Mouse (Mus musculus): ENCODE measurements around the gene Zfp451. TPM values are rescaled to one million over a fixed set of nuclear protein-coding genes. Genes with fewer than 3 reads are reported as not detected.
"Not testable (repeated sequence)": the region's sequence is repeated elsewhere in the genome, so short reads cannot be mapped to it uniquely, and the experiment has no call there.

The Zfp451 gene
- 10 to 100 TPM; 45.6 to 52.3 TPM for total RNA-seq (2021)

DNA sequence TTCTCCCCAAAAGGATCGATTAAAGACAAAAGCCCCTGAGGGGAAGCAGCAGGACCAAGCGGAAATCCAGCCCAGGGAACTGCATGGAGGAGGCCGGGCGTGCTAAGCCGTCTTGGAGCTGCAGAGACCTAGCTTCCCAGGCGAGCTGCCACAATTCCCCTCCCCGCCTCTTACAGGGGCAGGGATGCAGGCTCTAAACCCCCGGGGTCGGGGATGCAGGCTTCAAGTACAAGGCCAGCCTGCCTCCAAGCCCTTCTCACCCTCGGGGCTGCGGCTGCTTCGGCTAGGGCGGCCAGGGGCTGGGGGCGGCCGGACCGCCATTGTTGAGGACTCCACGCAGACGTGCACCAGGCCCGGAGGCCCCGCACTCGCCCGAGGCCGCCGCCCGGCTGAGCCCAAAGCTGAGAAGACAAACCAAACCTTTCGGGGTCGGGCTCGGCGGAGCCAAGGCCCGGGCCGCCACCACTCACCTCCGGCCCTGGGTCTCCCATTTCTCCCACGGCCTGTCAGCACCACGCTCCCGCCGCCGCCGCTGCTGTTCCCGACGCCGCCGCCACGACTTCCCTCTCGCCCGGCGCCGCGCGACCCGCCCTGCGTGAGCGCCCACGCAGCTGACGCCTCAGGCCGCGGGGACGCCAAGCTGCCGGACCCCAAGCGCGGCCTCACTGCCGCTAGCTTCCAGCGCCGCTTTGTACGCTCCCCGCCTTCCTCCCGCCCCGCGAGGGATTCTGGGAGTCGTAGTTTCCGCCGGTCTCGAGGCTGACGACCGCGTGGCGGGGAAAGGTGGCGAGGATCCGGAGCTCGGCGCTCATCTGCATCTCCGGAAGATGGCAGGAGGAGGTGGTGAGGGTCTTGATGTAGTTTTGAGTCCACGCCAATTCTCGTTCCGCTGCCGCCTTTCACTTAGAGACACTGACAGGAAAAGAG, at the start of gene Zfp451:
Gene Zfp451, minus strand, starts transcription at position 728 of the 927 bp plus-strand sequence.
- DNase-seq (ENCODE audit: extremely low spot score in 1 of 2, low spot score in 1 of 2): peak; percentile 82 to 84

DNA sequence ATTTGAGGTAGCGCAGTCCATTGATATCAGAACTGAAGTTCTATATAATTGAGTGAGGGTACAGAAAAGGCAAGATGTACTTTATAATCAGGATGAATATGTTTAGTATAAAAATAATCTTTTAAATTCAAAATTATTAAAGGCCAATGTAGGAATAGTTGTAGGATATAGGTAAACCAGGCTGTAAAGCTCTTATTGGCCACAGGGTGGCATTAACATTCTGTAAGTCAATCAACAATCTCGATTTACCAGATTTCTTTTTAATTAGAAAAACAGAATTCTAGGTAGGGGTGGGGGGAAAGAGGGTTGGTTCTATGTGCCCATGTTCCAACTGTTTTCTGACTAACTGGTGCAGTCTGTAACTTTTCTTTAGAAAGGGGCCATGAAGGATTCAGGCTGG, 32.4 kb upstream of the Zfp451 start:
- DNase-seq (ENCODE audit: extremely low spot score in 1 of 2, low spot score in 1 of 2): no peak

DNA sequence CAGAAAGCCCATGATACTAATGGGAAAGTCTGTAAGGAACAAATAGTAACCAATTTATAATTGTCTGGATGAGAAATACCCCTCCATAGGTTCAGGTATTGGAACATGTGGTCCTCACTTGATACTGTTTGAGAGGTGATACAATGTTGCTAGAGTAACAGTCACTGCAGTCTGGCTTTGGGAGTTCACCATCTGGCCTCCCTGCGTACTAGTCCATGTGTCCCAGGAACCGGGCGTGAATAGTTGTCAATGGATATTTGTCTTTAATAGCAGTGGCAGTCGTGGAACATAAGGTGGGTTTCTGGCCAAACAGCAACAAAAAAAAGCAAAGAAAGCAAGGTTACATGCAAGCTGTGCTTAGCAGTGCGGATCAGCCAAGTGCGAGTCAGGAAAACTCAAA, 29.4 kb upstream of the Zfp451 start:
- no peak for DNase-seq (ENCODE audit: extremely low spot score in 1 of 2, low spot score in 1 of 2)

DNA sequence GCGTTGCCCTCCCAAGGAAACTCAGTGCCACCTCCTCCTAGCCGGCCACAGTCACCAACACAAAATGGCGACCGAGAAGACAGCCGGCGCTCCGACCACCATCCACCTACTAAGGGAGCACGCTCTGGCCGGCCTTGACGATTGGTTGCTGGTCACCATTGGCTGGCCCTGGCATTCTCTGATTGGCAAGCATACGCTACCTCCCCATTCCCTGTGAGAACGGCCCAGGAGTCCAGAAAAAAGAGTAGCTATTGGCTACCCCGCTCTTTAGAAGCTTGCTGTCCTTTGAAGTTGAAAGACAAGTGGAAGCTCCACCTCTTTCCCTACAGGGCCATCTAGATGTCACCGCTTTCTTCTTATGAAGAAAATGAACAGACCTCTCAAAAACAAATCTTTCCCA, 24.6 kb upstream of the Zfp451 start:
- DNase-seq (ENCODE audit: extremely low spot score in 1 of 2, low spot score in 1 of 2): not testable (repeated sequence)

DNA sequence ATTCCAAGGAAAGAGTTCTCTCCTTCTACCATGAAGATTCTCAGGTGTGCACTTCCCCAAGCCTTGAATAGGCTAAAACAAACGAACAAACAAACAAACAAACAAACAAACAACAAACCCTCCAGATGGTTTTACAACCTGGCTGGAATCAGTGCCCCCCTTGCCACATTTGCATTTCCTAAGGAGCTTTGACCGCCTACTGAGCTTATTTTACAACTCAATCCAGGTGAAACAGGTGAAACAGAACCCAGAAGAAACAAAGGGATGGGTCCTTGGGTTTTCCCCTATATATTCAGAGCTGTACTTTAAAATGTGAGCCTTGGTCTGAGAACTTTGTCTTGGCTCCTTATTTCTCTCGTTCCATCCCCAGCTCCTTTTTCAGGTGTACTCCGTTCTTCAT, 16.2 kb upstream of the Zfp451 start:
- no peak for DNase-seq (ENCODE audit: extremely low spot score in 1 of 2, low spot score in 1 of 2)

DNA sequence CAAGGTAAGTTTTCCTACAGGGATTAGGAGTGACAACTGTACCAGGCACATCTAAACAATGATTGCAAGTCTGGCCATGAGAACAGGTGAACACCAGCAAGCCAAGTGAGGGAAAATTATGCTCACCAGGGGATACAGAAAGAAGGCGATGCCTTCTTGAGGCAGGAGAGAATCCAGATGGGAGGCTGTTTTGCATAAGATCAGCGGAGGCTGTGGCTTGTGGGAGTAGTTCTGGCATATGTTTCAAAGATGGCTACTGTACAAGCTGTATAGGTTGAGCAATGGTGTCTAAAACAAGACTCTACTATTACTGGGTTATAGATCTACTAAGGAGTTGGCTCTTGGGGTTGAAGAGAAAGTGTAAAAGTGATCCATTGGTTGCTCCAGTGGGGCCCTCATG, 3.5 kb upstream of the Zfp451 start:
- no peak for DNase-seq (ENCODE audit: extremely low spot score in 1 of 2, low spot score in 1 of 2)

DNA sequence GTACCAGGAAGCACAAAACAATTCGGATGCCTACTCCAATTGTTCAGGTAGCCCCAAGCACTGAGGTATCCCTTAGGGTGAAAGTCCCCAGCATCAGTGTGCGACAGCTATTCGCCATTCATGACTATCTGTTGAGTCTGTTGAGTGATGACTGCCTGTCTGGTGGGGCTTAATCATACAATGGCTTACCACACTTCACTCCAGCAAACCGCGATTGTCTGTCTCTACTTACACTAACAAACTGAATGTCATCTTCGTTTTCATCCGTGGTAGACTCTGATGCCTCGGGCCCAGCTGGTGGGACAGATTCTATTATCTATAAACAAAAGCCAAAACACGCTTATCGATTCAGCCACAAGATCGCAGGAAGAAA, 914 bp downstream of the Zfp451 start:
- peak in 1 of 2 experiments; percentile 10 for DNase-seq (ENCODE audit: extremely low spot score in 1 of 2, low spot score in 1 of 2)

DNA sequence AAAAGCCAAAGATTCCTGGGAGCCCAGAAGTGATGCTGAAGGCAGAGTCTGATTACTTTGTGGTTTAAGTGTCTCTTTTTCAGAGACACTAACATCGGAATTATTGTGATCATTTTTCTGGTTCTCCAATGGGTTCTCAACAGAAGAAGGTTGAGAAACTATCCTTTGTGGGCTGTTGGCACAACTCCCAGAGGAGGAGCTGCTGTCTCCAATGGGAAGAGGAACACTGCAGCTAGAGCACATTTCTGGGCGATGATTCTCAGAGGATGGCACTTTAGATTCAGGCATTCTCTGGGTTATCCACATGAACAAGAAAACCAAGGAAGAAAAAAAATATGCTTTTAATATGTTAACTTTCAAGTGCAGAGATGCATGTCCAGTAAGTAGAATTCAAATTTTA, 11.1 kb downstream of the Zfp451 start:
- peak in 1 of 2 experiments; percentile 34 for DNase-seq (ENCODE audit: extremely low spot score in 1 of 2, low spot score in 1 of 2)

DNA sequence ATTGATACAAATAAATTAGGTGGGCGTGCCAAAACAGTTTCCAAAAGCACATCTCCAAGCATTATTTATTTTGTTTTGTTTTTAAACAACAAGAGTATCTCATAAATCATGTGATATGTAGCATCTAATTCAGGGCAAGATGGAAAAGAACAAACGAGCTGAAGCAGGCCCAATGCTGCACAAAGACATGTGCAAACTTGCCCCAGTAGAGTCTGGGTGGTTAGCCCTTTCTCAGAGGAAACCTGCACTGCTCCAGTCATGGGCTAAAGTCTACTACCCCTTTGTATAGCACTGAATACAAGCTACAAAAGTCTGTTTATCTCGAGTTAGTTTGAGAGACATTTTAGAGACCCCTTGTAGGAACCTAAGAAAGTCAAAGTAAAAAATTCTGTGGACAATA, 14.8 kb downstream of the Zfp451 start:
- DNase-seq (ENCODE audit: extremely low spot score in 1 of 2, low spot score in 1 of 2): no peak

DNA sequence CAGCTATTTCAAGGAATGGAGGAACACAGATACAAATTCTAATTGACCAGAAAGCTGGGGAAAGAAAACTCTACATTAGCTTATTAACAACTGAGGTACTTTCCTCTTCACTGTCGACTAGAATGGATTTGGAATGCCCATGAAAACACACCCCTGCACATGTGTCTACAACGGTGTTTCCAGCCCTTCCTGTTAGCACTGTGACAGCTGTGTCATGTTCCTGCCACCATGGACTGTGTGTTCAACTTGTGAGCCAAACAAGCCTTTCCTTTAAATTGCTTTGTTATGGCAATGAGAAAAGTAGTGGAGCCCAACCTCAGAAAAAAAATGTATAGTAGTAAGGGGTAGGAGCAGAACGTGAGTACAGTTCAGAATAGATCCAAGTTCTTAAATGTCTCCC, 25.9 kb downstream of the Zfp451 start:
- no peak for DNase-seq (ENCODE audit: extremely low spot score in 1 of 2, low spot score in 1 of 2)

DNA sequence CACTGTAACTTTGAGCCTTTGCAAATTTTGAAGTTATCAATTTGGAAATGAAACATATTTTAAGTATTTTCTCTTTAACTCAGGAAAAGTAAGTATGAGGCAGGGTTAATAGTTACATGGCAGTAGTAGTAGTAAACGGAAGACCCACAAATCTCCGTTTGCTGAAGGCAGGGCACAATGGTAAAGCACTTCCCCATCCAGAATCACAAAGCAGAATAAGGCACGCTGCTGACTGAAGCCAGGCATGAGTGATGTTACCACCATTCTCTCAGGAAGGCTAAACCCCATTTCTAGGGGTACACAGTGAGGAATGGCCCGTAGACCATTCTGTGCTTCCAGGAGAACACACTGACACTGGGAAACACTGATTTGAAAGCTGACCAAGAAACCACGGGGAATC, 26.3 kb downstream of the Zfp451 start:
- DNase-seq (ENCODE audit: extremely low spot score in 1 of 2, low spot score in 1 of 2): no peak

DNA sequence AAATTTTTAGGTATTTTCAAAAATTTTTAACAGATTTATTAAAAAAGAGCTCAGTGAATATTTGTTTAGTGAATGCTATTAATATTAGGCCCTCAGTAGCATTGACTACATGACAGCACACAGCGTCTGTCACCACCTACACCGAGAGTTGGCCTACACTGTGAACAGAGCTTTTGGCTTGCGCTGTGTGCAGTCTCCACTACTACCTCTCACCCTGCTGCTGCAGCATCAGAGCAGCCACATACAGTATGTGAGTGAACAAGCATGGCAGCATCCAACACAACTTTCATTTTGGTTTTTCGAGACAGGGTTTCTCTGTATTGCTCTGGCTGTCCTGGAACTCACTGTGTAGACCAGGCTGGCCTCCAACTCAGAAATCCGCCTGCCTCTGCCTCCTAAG, 29.8 kb downstream of the Zfp451 start:
- no peak for DNase-seq (ENCODE audit: extremely low spot score in 1 of 2, low spot score in 1 of 2)

DNA sequence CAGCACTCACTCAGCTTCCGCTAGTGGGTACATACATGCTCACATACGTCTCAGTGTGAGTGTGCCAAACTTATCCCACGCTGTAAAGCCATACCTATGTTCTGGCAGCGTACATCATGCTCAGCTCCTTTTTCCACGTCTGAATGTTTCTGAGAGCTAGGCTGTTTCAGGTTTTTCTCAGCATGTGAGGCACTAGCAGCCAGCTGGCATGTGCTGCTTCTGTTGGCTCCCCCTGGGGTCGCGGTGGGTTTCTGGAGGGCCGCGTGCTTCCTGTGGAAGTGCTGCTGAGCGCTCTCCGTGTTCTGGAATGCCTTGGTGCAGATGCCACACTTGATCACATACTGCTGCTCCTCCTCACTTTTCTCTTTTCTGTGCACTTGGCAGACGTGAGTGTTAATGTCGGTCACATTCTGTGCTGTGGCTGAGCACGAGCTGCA, 38.2 kb downstream of the Zfp451 start:
- no peak for DNase-seq (ENCODE audit: extremely low spot score in 1 of 2, low spot score in 1 of 2)

DNA sequence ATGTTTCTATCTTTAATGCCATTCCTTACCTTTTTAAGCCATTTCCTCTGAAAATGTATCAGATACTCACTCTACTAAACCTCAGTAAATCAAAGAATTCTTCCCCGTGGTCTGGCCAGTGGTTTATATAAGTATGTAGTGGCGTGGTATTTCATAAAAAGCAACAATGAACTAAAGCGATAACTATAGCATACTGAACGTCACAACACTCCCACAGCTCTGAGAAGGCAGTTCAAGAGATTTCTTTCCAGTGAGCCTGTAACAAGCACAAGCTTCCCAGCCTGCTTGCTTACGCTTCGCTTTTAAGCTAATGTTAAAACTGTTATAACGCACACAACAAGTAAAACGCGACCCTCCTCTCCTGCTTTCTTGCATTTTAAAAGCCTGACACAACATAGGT, 42.3 kb downstream of the Zfp451 start:
- DNase-seq (ENCODE audit: extremely low spot score in 1 of 2, low spot score in 1 of 2): no peak

DNA sequence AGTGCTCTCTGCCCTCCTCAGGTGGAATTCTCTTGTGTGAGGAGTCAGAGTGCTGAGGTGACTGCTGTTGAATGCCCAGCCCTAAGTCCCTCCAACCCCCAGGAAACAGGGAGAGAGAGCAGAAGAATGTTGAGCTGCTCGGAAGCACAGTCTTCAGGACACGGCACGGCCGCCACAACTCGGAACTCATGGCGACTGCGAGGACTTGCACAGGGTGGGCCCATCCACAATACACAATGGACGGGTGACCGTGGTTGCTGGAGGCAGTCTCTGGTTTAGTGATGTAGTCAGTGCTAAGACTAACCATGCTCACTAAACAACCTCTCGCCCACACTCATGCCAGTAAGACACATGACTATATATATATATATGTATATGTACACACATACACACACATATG, 42.8 kb downstream of the Zfp451 start:
- no peak for DNase-seq (ENCODE audit: extremely low spot score in 1 of 2, low spot score in 1 of 2)

DNA sequence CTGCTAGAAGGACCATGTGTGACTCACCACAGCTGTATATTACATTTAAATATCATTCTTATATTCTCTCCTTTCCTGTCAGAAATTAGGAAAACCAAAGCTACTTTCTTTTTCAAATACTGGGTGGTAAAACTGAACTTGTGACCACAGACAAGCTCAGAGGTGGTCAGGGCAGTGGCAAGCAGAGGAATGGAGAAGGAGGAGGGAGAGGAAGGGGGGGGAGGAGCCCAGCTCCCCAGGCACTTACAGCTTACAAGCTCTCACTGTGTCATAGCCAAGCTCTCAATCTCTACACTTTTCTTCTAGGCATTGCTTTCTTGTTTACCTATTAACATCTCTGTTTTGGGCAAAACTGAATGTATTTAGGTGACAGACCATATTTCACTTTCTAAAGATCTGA, 45.6 kb downstream of the Zfp451 start:
- DNase-seq (ENCODE audit: extremely low spot score in 1 of 2, low spot score in 1 of 2): no peak

DNA sequence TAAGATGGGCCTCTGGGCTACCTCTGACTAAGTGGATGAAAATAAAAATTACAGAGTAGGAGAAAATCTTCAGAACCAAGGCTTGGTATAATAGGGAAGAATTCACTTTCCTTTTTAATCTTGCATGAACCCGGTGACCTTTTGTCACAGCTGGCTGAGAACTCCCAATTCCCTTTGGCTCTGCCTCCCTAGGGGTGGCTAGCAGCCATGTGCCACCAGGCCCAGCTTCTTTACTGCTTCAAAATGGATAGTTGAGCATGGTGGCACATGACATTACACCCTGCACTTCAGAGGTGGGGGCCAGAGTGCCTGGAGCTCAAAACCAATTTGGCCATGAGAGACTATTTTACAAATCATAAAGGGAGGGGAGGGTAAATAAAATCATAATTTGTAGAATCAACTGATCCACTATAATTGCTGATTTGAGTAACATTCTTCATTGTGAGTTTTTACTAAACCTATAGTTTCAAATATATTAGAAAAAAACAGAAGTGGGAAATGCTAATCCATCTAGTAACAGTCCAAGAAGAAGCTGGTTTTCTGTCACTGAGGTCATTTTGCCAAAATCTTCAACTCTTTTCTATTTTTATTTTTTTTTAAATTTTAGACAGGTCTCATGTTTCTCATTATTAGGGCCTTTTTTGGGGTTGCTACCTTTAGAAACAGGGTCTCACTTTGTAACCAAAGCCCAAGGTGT, 46.2 kb downstream of the Zfp451 start:
- no peak for DNase-seq (ENCODE audit: extremely low spot score in 1 of 2, low spot score in 1 of 2)

DNA sequence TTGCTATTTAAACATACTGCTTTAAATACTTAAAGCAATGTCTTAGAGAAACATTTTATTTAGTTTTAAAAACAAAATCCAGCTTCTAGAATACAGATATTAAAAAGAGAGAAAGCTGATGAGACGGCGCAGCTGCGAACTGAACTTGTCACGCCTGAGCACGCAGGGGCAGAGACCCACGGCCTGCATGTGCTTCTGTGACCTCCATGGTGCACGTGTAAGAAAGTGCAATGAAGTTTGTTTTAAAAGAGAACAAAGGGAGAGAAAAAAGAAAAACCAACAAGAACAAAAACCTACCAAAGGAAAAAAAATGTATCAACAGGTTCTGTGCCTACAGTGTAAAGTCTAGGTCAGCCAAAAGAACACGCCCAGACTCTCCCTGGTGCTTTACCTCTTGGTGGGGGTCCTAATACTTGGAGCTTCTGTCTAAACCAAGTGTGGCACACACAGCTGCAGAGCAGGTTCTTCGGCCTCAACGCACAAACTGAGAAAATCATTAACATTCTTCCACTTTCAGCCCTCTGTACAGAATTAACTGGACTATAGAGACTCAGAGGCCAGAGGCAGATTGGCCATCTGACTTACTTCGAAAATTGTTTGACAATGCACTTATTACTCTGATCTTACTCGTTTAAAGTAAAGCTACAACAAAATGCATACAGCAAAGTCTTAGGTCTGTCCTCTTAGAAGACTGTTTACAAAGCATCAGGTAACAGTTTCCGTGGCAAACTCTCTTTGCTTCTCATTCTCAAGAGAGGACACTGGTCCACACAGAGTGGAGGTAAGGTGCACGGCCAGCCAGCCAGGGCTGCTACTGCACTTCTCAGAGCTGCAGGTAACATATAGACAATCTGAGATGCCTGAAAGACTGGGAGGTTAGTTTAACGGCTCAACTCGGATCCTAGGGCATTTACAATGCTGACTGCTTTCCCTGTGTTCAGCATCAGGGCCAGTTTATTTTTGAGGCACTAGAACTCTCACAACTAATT, 47.6 kb downstream of the Zfp451 start:
- no peak for DNase-seq (ENCODE audit: extremely low spot score in 1 of 2, low spot score in 1 of 2)

DNA sequence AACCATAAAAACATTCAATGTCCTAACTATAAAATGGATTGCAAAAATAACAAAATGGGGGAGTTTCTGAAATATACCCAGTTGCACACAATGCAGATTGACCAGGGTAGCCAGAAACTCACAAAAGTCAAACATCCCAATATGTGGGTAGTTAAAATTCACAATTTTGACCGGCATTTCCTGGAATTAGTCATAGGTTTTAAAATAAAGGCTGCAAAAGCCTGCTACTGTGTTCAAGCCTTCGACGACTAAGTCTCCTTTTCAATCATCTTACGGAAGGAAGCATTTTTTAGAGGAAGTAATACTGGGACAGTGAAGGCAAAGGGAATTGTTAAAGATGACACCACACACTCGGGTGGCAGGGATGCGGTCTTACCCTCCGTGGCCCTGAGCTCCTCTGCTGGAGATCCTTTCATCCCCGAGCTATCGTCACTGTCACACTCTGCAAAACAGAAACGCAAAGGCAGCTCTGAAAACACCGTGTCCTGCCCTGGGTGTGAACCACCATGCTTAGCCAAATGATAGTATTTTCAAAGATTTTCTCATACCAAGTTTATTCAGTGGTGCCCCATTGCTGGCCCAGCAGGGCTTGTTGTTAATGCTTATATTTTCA, 48.8 kb downstream of the Zfp451 start:
- no peak for DNase-seq (ENCODE audit: extremely low spot score in 1 of 2, low spot score in 1 of 2)

DNA sequence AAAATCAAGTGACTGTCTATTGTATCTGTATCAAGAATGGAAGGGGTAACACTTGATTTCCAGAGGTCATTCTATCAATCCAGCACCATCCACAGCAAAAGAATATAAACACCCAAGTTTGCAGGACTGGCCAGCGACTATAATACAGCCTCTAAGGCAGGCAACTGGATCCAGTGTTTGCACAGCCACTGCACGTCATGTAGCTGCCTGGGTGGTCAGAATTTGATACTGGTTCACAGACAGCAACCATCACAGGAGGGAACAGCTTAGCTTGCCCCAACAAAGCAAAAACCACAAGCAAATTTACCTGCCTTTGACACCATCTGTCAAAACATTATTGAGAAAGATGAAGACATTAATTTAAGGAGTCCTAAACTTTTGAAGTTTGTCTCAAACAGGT, 50.6 kb downstream of the Zfp451 start:
- DNase-seq (ENCODE audit: extremely low spot score in 1 of 2, low spot score in 1 of 2): no peak
